Mouse (Mus musculus) embryonic fibroblast, embryonic 13.5 days (primary cell): Measurements from ENCODE around the gene Theg.

Experiments used
- CTCF ChIP-seq: IDR thresholded peaks from 2 replicates; pipeline ENCODE4 v1.5.1; 2011; ENCODE audit warnings: mild to moderate bottlenecking, control low read depth, low read length, moderate library complexity, borderline replicate concordance; ENCODE audit not compliant: insufficient read depth
- POLR2A ChIP-seq: IDR thresholded peaks from 2 replicates; pipeline ENCODE4 v1.6.1; 2011; ENCODE audit warnings: low read depth, mild to moderate bottlenecking, control low read depth, low read length, moderate library complexity

- TF ChIP-seq CTCF = no peak
- no peak for TF ChIP-seq POLR2A
Measured at GRCm38 (mm10) chr10:79537271-79537670, 49.9 kb downstream of the Theg start.
